Mouse (Mus musculus) G1E-ER4 (cell line): ENCODE measurements around the gene Gm16451. TPM values are rescaled to one million over a fixed set of nuclear protein-coding genes. Genes with fewer than 3 reads are reported as not detected.
"Not testable (repeated sequence)": the region's sequence is repeated elsewhere in the genome, so short reads cannot be mapped to it uniquely, and the experiment has no call there.

ENCODE experiments used
- GATA1 ChIP-seq: IDR thresholded peaks from one replicate; pipeline ENCODE4 v1.8.0; 2012; ENCODE audit warnings: low read length, inconsistent platforms
- polyA plus RNA-seq: library from polyadenylated mRNA; stranded (reverse); fragments of >175 nt; gene quantifications from 2 replicates; pipeline ENCODE4 v1.2.3, GENCODE M21; 2012

Gm16451 gene
- polyA plus RNA-seq, result not detected in 2 replicates

- TF ChIP-seq GATA1, result not testable (repeated sequence)
Measured at GRCm38 (mm10) chr7:22118145-22118544, at the start of gene Gm16451. Gene Gm16451 (minus strand): TSS chr7:22118245.

DNA sequence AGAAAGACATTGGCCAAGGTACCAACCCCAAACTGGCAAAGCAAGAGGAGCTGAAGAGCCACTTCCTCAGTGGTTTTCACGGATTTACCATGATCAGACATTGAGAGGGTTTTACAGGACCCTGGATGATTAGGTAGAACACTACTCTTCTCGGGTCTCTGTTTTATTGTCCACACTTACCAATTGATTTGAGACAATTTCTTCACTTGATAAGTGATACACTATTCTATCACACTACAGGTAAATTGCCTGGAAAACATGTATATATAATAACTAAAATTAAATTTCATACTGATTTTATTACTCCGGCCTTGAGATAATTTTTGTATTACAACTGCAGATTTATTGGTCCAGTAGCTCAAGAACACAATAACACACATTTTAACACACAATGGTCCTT lies 45.9 kb upstream of the Gm16451 start, which contains the start of gene Vmn1r142:
Gene Vmn1r142 (minus strand): TSS at position 101 of the 400 bp plus-strand sequence.
- TF ChIP-seq GATA1, result not testable (repeated sequence)

- TF ChIP-seq GATA1, result not testable (repeated sequence)
Measured at GRCm38 (mm10) chr7:22134641-22135040, 16.6 kb upstream of the Gm16451 start, which contains the start of gene Gm10666. Gene Gm10666 (minus strand): TSS chr7:22134741.

GRCm38 (mm10) chr7:22068757-22069156 lies 49.3 kb downstream of the Gm16451 start, which contains the start of gene Vmn1r139:
Gene Vmn1r139 (plus strand): TSS chr7:22069057.
- not testable (repeated sequence) for TF ChIP-seq GATA1

Other genes starting within 250 kb of the Gm16451 start
- not detected in 2 replicates for gene Gm5891, start 197.0 kb downstream of the Gm16451 start, polyA plus RNA-seq
- not detected in 2 replicates for gene Vmn1r137, start 123.7 kb downstream of the Gm16451 start, polyA plus RNA-seq
- not detected in 2 replicates for gene Vmn1r138, start 89.3 kb downstream of the Gm16451 start, polyA plus RNA-seq
- not detected in 2 replicates for gene Gm6176, start 61.9 kb downstream of the Gm16451 start, polyA plus RNA-seq
- not detected in 2 replicates for gene Vmn1r139, start 49.2 kb downstream of the Gm16451 start, polyA plus RNA-seq
- not detected in 2 replicates for gene Gm10666, start 16.5 kb upstream of the Gm16451 start, polyA plus RNA-seq
- not detected in 2 replicates for gene Vmn1r142, start 45.8 kb upstream of the Gm16451 start, polyA plus RNA-seq
- gene Vmn1r143, start 71.1 kb upstream of the Gm16451 start, polyA plus RNA-seq, result not detected in 2 replicates
- not detected in 2 replicates for gene Gm8653, start 83.0 kb upstream of the Gm16451 start, polyA plus RNA-seq
- gene Gm8453, start 111.2 kb upstream of the Gm16451 start, polyA plus RNA-seq, result not detected in 2 replicates
- gene Gm4187, start 211.5 kb upstream of the Gm16451 start, polyA plus RNA-seq, result not detected in 2 replicates